In the genomic region with DNA sequence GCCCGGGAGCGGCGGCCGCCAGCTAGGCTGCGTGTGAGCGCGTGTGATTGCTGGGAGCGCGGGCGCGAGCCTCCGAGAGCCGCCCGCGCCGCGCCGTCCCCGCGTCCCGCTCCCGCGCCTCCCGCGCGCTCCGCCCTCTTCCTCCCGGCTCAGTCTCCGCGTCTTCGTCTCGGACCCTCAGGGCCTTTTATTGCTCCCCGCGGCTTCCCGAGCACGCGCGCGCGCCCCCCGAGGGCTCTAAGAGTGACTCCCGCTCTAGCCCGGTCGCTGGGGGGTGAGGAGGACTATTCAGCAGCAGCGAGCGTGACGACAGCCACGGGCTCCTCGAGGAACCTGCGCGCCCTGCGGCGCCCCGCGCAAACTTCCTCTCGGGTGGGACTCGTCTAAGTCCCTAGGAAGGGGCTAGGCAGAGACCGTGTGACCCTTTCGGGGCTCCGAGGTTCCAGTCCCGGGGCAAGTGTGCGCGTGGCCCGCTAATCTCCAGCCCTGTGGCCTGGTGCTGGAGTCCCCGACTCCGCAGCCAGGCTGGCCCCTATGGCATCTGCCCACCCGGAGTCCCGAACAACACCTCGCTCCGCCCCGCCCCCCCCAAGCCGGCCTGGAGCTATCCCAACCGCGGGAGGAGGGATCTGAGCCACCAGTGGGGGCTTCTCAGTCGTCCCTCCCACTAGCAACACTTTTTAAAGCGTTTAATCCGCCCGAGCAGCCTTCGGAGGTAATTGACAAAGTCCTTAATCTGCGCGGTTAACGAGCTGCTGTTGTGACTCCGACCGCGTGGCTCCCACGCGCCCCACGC, we compare ENCODE assay signal across 9 mouse cellular contexts. TPM values are rescaled to one million over a fixed set of nuclear protein-coding genes. Genes with fewer than 3 reads are reported as not detected.
DNase-seq lines count a peak whose midpoint lies in the region; ATAC-seq and TF ChIP-seq lines count a peak whose summit lies in the region.
"Had no signal": no experiment of that assay in that cellular context is flagged by ENCODE, and none has a peak within 500 bp of the region (broad histone marks: within the 10 kb centered on the region; RNA-seq: fewer than 3 reads in every experiment).

A gene (minus strand): TSS at position 110 of the 796 bp plus-strand sequence.

- DNase-seq in heart, adult 2 months: no peak
- DNase-seq in heart, adult 9 months (ENCODE audit: low spot score in 2 of 2): no peak
- peak; percentile 31 for DNase-seq in thymus, adult 2 months
- DNase-seq in thymus, adult 18-20 months: no peak
- peak; percentile 31 for DNase-seq in thymus, postnatal 0 days (ENCODE audit: low spot score)
- no peak for DNase-seq in spleen, postnatal 10 days (ENCODE audit: low spot score in 2 of 2)

- no peak for TF ChIP-seq EP300 in heart, adult 2 months (IDR thresholded peaks at IDR 0.05; ENCODE audit: insufficient read depth, low read depth, low read length)

- H3K79me2 ChIP-seq in heart, adult 2 months (replicated peaks; ENCODE audit: control insufficient read depth, insufficient read depth, low read length): no peaks in the 10 kb centered on the region

- WGBS in heart, adult 2 months: under 1% methylated on average over 85 of the region's 88 CpGs
- WGBS in thymus, adult 2 months: 1% methylated on average over 88 of the region's 88 CpGs
- under 1% methylated on average over 84 of the region's 88 CpGs for WGBS in hindbrain, embryonic 12.5 days
- under 1% methylated on average over 81 of the region's 88 CpGs for WGBS in liver, embryonic 16.5 days (ENCODE audit: insufficient replicate concordance)

- no peak within 1 kb of the TSS for H3K27ac ChIP-seq in heart, adult 2 months
- no peak within 1 kb of the TSS for H3K27ac ChIP-seq in thymus, adult 2 months (ENCODE audit: control insufficient read depth, insufficient read depth, low read length)
- H3K27ac ChIP-seq in hindbrain, embryonic 12.5 days: no peak within 1 kb of the TSS
- H3K27ac ChIP-seq in liver, embryonic 16.5 days (ENCODE audit: low read length): no peak within 1 kb of the TSS

- no peaks in the 10 kb centered on the region for H3K9me3 ChIP-seq in hindbrain, embryonic 12.5 days (replicated peaks)
- no peaks in the 10 kb centered on the region for H3K9me3 ChIP-seq in liver, embryonic 16.5 days (replicated peaks; ENCODE audit: control insufficient read depth, low read length)

- no peak for TF ChIP-seq CTCF in heart, adult 2 months (IDR thresholded peaks at IDR 0.05)
- TF ChIP-seq CTCF in thymus, adult 2 months (IDR thresholded peaks at IDR 0.05; ENCODE audit: borderline replicate concordance, control insufficient read depth, extremely low read depth, insufficient read depth, low read length, poor library complexity): no peak

- no peaks in the 10 kb centered on the region for H3K36me3 ChIP-seq in heart, adult 2 months (ENCODE audit: control insufficient read depth, insufficient read depth, low read length)
- no peaks in the 10 kb centered on the region for H3K36me3 ChIP-seq in thymus, adult 2 months (ENCODE audit: control insufficient read depth, insufficient read depth, low read length)
- no peaks in the 10 kb centered on the region for H3K36me3 ChIP-seq in hindbrain, embryonic 12.5 days
- no peaks in the 10 kb centered on the region for H3K36me3 ChIP-seq in liver, embryonic 16.5 days (ENCODE audit: control insufficient read depth, insufficient read depth)

- H3K27me3 ChIP-seq in heart, adult 2 months (ENCODE audit: control insufficient read depth, insufficient read depth, low read length): peaks cover 25% of the 10 kb centered on the region
- peaks cover 6% of the 10 kb centered on the region for H3K27me3 ChIP-seq in thymus, adult 2 months (ENCODE audit: control insufficient read depth, insufficient read depth, low read length)
- peaks cover 69% of the 10 kb centered on the region for H3K27me3 ChIP-seq in hindbrain, embryonic 12.5 days
- peaks cover 44% of the 10 kb centered on the region for H3K27me3 ChIP-seq in liver, embryonic 16.5 days (ENCODE audit: control insufficient read depth, insufficient read depth, low read depth, low read length)

- peak within 1 kb of the TSS; percentile 80 for H3K4me2 ChIP-seq in hindbrain, embryonic 12.5 days (replicated peaks)
- peak within 1 kb of the TSS; percentile 64 for H3K4me2 ChIP-seq in liver, embryonic 16.5 days (ENCODE audit: low read depth, low read length)

- peak within 1 kb of the TSS; percentile 43 for H3K4me3 ChIP-seq in heart, adult 2 months
- peak within 1 kb of the TSS; percentile 27 for H3K4me3 ChIP-seq in thymus, adult 2 months (ENCODE audit: control insufficient read depth, insufficient read depth, low read length)
- H3K4me3 ChIP-seq in hindbrain, embryonic 12.5 days: peak within 1 kb of the TSS; percentile 47
- H3K4me3 ChIP-seq in liver, embryonic 16.5 days (ENCODE audit: low read depth, low read length): peak within 1 kb of the TSS; percentile 48

- intact Hi-C loops in heart, adult 2 months (cut with DNase I): no loop called here

- peak; percentile 17; the same call in 1 of the 2 replicates for ATAC-seq in hindbrain, embryonic 12.5 days (ENCODE audit: low FRiP score)
- ATAC-seq in liver, embryonic 16.5 days (ENCODE audit: low read depth): no peak
- ATAC-seq: Patski had no signal

- no peak for TF ChIP-seq POLR2A in heart, adult 2 months (IDR thresholded peaks at IDR 0.05; ENCODE audit: insufficient read depth, low read depth, low read length)
- no peak for TF ChIP-seq POLR2A in thymus, adult 2 months (IDR thresholded peaks at IDR 0.05; ENCODE audit: control insufficient read depth, extremely low read depth, insufficient read depth, low read length, poor library complexity)

- H3K9ac ChIP-seq in heart, adult 2 months (ENCODE audit: low read depth, low read length): peak within 1 kb of the TSS; percentile 26; the same call in 1 of the 2 replicates
- H3K9ac ChIP-seq in hindbrain, embryonic 12.5 days: peak within 1 kb of the TSS; percentile 64
- H3K9ac ChIP-seq in liver, embryonic 16.5 days (ENCODE audit: low read depth, low read length): no peak within 1 kb of the TSS; the same call in 1 of the 2 replicates

- H3K4me1 ChIP-seq in heart, adult 2 months (ENCODE audit: control insufficient read depth, insufficient read depth, low read length): no peaks in the 10 kb centered on the region
- peaks cover 21% of the 10 kb centered on the region for H3K4me1 ChIP-seq in thymus, adult 2 months (replicated peaks; ENCODE audit: control insufficient read depth, insufficient read depth, low read length)
- H3K4me1 ChIP-seq in hindbrain, embryonic 12.5 days: peaks cover 25% of the 10 kb centered on the region
- peaks cover 9% of the 10 kb centered on the region for H3K4me1 ChIP-seq in liver, embryonic 16.5 days (ENCODE audit: control insufficient read depth, low read depth, low read length)

RNA-seq across cellular contexts. Expression of the gene that starts here (rescaled TPM):
- total RNA-seq in heart, adult 2 months (2021): not detected
- polyA plus RNA-seq in heart, adult 2 months (2012; rRNA removed): not detected in 2 replicates
- 0.81 and 1.0 TPM in 2 replicates for polyA plus RNA-seq in thymus, adult 2 months (2012; rRNA removed)
- polyA plus RNA-seq in hindbrain, embryonic 12.5 days (2016; fragmentation: Nextera tagmentation; extraction: Ambion mirVana): 3.7 and 4.4 TPM in 2 replicates
- 0.04 TPM in 2 replicates for polyA plus RNA-seq in liver, embryonic 16.5 days (2015; fragmentation: Nextera tagmentation; extraction: Ambion mirVana)
- 0.13 and 0.27 TPM in 2 replicates for polyA plus RNA-seq in thymus, postnatal 0 days (2015; fragmentation: Nextera tagmentation; extraction: Ambion mirVana)

Comparison
In these comparisons a context has a peak if more than half of its experiments do, and no peak if none do; other contexts are left out.
1. Peak in DNase-seq in thymus, postnatal 0 days; RNA of the gene not detected or under 1 TPM.